Mouse (Mus musculus) monocyte, adult 2 months (primary cell): ENCODE results near the gene Acbd4.
A peak's percentile ranks its signal among the peaks of the same experiment; 100 is the strongest.

Source experiments
- DNase-seq, 2 experiments: peaks; one replicate each; pipeline ENCODE4 v3.0.0; 2022; ENCODE audit warnings: low spot score in 2 of 2, low read depth in 1 of 2

Gene Acbd4

GRCm38 (mm10) chr11:103141101-103141943 is 39.8 kb downstream of the Acbd4 start:
- no peak for DNase-seq

- DNase-seq = no peak
Measured at GRCm38 (mm10) chr11:103141944-103142255, 40.4 kb downstream of the Acbd4 start.

GRCm38 (mm10) chr11:103142441-103143182 is 41.1 kb downstream of the Acbd4 start:
- DNase-seq = no peak

GRCm38 (mm10) chr11:103144309-103145285 is 43.1 kb downstream of the Acbd4 start:
- no peak for DNase-seq

- DNase-seq = no peak
Measured at GRCm38 (mm10) chr11:103146386-103146785, 44.9 kb downstream of the Acbd4 start.

GRCm38 (mm10) chr11:103147766-103148165 is 46.3 kb downstream of the Acbd4 start:
- no peak for DNase-seq

- DNase-seq = no peak
Measured at GRCm38 (mm10) chr11:103149771-103150170, 48.3 kb downstream of the Acbd4 start.

GRCm38 (mm10) chr11:103158621-103159478 is 57.4 kb downstream of the Acbd4 start:
- DNase-seq = peak; percentile 80 to 92

GRCm38 (mm10) chr11:103160738-103161137 is 59.3 kb downstream of the Acbd4 start:
- no peak for DNase-seq

GRCm38 (mm10) chr11:103161449-103161848 is 60.0 kb downstream of the Acbd4 start:
- DNase-seq = no peak
